Mouse (Mus musculus): Measurements from ENCODE around the gene Zap70.

- no peak for TF ChIP-seq CTCF (IDR thresholded peaks at IDR 0.05; ENCODE audit: low read depth, low read length)
- TF ChIP-seq POLR2AphosphoS5 (IDR thresholded peaks at IDR 0.05; ENCODE audit: insufficient replicate concordance, low read depth, low read length) = no peak
- TF ChIP-seq TAL1 (conservative IDR thresholded peaks at IDR 0.05; ENCODE audit: low read depth, low read length) = no peak
- no peak for TF ChIP-seq GATA1 (IDR thresholded peaks at IDR 0.05; ENCODE audit: borderline replicate concordance, low read length)
Observed at GRCm38 (mm10) chr1:36807782-36808565, 46.4 kb downstream of the Zap70 start.
